Mouse (Mus musculus) CH12F3 (cell line): ENCODE results near the gene Adgrg3.

Experiments
- in situ Hi-C: fragments of 300-500 bp; cut with MboI; formaldehyde crosslinking; loops from 2 replicates; pipeline ENCODE4 v1.14.3; 2020; ENCODE audit warnings: low sequenced_read_pairs

Adgrg3 gene

DNA sequence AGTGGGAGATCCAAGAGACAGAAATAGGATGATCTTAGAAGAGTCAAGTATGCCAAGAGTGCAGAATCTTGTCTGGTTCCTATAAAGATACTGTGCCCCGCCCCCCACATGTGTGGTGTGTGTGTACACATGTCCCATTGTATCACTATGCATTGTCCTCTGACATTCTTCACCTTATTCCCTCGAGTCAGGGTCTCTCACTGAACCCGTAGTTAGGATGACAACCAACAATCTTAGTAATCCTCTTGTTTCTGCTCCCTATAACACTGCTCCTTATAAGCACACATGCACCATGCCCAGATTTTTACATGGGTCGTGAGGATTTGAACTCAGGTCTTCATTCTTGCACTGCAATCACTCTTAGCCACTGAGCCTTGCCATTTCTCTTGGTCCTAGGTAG lies 61.8 kb downstream of the Adgrg3 start:
- in situ Hi-C loops, result no loop called here

DNA sequence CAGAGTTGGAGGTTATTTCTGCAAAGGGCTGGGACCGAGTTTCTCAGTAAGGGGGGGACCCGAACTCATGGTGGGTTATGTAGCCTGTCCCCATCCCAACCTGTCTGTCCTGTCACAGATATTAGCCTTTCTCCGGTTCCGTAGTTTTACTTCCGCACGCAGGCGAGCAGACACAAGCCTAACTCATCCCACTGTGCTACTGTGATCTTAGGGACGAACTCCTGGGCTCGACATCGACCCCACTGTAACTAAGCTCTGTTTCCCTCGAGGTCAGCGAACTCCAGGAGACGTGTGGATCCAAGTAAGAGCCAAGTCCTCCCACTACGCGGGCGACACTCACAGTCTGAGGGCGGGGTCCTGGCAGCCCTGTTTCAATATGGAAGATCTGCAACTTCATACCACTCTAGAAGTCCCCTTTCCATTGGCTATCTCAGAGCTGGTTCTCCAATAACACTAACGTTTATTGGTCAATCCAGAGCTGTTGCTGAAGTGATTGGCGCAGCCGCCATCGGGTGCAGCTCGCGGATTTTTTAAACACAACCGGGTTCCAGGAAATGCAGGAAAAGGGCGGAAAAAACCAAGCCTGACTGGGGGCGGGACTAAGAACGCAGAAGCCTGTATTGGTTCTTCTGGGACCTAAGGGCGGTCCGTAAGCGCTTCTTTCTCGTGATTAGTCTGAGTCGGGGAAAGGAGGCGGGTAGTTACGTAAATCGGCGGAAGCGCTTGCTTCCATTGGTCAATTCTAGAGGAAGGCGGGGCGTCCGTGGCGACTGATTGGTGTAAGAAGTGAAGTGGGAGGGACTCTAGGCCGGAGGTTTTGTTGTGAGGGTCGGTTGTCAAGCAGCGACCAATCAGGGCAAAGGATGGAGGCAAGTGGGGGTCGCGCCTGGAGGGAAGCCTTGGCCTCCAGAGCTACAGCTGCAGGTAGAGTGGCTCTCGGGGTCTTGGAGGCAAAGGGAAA lies 63.2 kb downstream of the Adgrg3 start, which contains the start of gene Katnb1:
TSS of gene Katnb1 (plus strand) at position 806 of the 961 bp plus-strand sequence.
- in situ Hi-C loops, result no loop called here

DNA sequence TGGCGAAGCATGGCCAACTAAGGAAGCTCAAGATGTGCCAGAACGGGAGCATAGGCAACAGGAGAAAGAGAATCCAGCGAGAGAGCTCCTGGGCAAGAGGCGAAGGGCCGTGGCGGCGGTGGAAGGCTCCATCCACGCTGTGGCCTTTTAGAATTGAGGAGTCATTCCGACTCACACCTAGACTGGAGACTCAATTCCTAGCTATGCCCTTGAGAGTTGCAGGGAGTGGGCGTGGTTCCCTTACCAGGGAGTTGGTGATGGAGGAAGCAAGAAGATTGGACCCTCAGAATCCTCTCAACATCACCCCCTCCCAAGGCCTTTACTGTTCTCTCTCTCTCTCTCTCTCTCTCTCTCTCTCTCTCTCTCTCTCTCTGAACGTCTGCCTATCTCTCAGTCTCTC lies 64.2 kb downstream of the Adgrg3 start:
- in situ Hi-C loops, result no loop called here

DNA sequence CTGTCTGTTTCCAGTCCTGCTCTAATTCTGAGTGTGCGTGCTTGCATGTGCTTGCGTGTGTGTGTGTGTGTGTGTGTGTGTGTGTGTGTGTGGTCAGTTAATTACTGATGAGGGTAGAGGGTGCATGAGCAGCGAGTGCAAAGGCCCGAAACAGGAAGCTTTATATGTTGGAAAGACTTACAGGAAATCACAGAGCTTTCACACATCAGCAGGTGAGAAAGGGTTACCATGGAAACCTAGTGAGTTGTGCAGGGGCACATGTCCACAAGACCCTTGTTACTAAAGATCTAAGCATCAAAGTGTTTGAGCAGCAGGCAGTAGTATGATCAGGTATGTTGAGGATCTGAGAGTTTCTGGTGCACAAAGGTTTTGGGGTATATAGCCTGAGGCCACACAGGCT lies 66.8 kb downstream of the Adgrg3 start:
- in situ Hi-C loops, result no loop called here

DNA sequence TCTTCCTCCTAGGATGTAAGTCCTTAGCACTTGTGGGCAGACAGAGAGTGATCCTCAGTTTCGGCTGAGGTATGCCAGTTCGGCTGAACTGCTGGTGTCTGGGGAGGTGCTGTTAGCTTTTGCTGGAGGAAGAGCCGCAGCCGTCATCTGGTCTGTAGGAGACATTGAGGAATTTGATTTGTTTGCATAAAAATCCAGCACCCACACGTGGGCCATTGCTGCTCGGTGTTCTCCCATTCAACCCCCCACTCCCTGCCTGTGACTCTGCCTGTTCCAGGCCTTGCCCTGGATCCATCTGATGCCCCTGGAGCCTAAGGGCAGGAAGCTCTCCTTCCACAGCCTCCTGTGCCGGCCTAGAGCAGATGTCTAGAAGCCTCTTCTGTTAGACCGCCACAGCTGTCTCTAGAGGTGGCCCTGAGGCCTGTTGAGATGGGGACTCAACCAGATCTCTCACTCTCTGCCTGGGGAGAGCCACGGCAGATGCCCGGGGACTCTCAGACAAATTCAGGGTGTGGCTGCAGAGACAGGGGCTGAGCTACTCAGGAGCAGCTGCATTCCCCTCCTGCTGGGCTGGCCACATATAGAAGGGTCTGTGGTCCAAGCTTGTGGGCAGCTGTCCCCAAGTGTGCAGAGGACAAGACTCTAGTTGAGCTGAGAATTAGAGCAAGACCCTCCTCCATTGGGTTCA lies 67.4 kb downstream of the Adgrg3 start:
- in situ Hi-C loops, result no loop called here

DNA sequence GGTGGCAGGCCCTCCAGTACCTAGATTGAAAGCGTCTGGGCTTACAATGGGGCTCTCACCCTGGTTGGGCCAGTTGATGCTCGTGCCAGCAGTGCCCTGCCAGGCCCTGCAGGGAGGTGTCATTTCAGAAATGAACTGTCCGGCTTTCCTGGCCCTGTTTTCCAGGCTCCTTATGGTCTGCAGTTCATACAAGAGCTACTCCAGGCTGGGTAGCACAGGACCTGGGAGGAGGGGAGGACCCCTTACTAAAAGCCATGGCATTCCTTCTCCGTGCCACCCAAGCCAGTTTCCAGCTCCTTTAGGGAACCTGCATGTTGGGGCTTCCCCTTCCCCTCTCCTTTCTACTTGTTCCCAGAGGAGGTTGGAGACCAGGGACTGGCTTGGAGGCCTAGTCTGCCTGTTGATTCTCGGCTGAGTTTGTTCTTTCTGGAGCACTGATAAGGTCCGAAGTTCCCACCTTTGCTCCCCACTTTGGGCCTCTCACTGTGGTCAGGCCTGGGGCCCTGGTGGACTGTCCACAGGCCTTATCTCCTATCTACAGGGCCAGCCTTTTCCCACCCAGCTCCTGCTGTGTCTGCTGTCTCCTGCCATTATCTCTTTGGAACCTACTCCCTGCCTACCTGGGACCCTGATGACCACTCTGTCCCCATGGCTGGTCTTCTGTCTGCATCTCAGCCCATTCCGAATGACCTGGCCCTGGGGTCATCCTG lies 68.1 kb downstream of the Adgrg3 start:
- in situ Hi-C loops, result no loop called here

DNA sequence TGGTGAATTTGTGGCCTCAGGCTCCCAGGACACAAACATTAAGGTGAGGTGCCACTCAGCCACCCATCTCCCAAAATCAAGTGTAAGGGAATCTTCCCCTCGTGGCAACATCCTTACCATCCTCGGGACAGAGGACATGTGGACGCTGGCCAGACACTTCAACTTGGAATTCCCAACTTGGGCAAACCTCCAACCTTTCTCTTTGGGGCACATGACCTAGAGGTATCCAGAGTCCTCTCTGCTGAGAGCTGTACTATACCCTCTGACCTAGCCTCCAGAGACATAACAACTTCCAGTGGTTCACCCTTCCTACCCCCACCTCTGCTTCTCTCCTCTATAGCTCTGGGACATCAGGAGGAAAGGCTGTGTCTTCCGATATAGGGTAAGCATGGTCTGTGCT lies 76.1 kb downstream of the Adgrg3 start:
- in situ Hi-C loops, result no loop called here
